Mouse (Mus musculus) ES-CJ7 (cell line): ENCODE measurements around the gene Car3.

Experiments used
- DNase-seq: peaks from one replicate; pipeline ENCODE4 v3.0.0; 2011; ENCODE audit warnings: low read depth, low spot score

Gene Car3

GRCm38 (mm10) chr3:14911992-14912582, 48.8 kb downstream of the Car3 start:
- no peak for DNase-seq

- no peak for DNase-seq
Measured at GRCm38 (mm10) chr3:14913774-14914173, 50.5 kb downstream of the Car3 start.

GRCm38 (mm10) chr3:14915355-14915754, 52.0 kb downstream of the Car3 start:
- DNase-seq: no peak

GRCm38 (mm10) chr3:14917261-14917660, 53.9 kb downstream of the Car3 start:
- no peak for DNase-seq
